Mouse (Mus musculus) liver, adult 2 months (tissue): Measurements from ENCODE around the gene Mtm1.

ENCODE experiments used
- CTCF ChIP-seq: fragments of 200-500 bp; IDR thresholded peaks from 2 replicates; pipeline ENCODE4 v1.5.1; 2011; ENCODE audit warnings: low read depth, low read length, control low read depth
- POLR2A ChIP-seq: fragments of 200-500 bp; IDR thresholded peaks from 2 replicates; pipeline ENCODE4 v1.6.1; 2011; ENCODE audit warnings: low read length, control low read depth; ENCODE audit not compliant: insufficient read depth; ENCODE audit errors: extremely low read depth

DNA sequence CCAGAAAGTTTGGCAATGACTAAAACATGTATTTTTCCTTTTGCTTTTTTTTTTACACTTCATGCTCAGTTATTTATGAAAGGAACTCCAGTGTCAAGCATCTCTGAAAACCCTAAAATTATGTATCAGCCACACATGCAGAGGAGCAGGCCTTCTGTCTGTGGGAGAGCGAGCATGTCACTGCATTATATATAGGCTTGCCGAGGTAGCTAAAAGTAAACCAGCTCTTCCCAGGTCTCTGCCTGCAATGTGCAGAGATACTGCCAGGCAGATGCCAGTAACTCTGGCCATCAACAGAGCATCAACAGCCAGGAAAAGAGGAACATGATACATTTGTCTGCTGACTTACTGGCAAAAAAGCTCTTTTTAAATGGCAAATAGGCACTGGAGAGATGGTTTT, 83.6 kb downstream of the Mtm1 start:
- no peak for TF ChIP-seq CTCF
- no peak for TF ChIP-seq POLR2A
